Mouse (Mus musculus): ENCODE measurements around the gene Ptger2. TPM values are rescaled to one million over a fixed set of nuclear protein-coding genes. Genes with fewer than 3 reads are reported as not detected.

Gene Ptger2
- polyA plus RNA-seq, 1 experiment from 2014 or later: 0.42 TPM

DNA sequence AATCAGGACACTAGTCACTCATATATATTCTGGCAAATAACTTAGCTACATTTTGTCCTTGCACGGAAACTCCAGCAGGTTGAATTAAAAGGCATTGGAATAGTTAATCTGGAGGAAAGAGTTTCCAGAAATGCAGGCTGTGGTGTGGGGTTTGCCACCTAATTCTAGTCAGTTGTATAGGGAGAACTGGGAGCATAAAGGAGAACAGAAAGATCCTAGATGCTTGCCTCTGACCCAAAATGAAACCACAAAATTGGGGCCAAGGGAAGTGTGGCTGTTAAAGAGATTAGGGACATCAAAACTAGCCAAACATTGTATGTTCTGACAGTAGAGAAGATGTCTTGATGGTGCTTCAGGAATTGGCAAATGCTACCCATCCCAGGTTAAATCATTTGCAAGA is 48.6 kb downstream of the Ptger2 start:
- Histone ChIP-seq H3K4me2 (replicated peaks; ENCODE audit: low read depth, low read length) (no peak overlapping the region), H3K27me3 (ENCODE audit: control insufficient read depth, insufficient read depth, low read length) (no peaks in the 10 kb centered on the region), H3K9ac (ENCODE audit: low read depth, low read length) (no peak overlapping the region), H3K9me3 (ENCODE audit: control insufficient read depth, low read length) (no peaks in the 10 kb centered on the region), H3K36me3 (ENCODE audit: control insufficient read depth, insufficient read depth, low read length) (no peaks in the 10 kb centered on the region), H3K4me3 (ENCODE audit: low read length) (no peak overlapping the region), H3K4me1 (ENCODE audit: control insufficient read depth, insufficient read depth, low read length) (no peaks in the 10 kb centered on the region), H3K27ac (ENCODE audit: low read depth, low read length) (no peak overlapping the region)
- no peak for ATAC-seq (ENCODE audit: low FRiP score, low TSS enrichment)
- WGBS: 92% methylated on average over 1 of the region's 1 CpGs

DNA sequence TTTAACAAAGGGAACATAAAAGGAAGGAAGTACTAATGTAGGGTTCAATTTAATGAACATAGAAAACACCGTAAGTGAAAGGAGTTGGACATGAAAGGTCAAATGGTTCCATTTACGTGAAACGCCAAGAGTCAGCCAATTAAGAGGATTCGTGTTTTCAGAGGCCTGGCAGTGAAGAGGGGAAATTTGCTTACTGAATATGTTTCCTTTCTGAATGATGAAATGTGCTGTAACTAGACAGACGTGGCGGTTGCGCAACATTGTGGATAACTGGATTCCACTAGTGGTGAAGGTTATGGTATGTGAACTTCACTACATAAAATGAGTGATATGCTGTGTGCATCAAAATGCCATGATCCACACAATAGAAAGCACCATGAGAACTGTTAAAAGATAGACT is 50.1 kb downstream of the Ptger2 start:
- Histone ChIP-seq H3K9me3 (ENCODE audit: control insufficient read depth, low read length) (no peaks in the 10 kb centered on the region), H3K36me3 (ENCODE audit: control insufficient read depth, insufficient read depth, low read length) (no peaks in the 10 kb centered on the region), H3K27ac (ENCODE audit: low read depth, low read length) (no peak overlapping the region), H3K4me1 (ENCODE audit: control insufficient read depth, insufficient read depth, low read length) (no peaks in the 10 kb centered on the region), H3K9ac (ENCODE audit: low read depth, low read length) (no peak overlapping the region), H3K4me3 (ENCODE audit: low read length) (no peak overlapping the region), H3K27me3 (ENCODE audit: control insufficient read depth, insufficient read depth, low read length) (no peaks in the 10 kb centered on the region), H3K4me2 (replicated peaks; ENCODE audit: low read depth, low read length) (no peak overlapping the region)
- no peak for ATAC-seq (ENCODE audit: low FRiP score, low TSS enrichment)
- 68% methylated on average over 7 of the region's 7 CpGs for WGBS

GRCm38 (mm10) chr14:45040851-45041475 is 53.0 kb downstream of the Ptger2 start:
- WGBS: 86% methylated on average over 5 of the region's 5 CpGs
- no peak for ATAC-seq (ENCODE audit: low FRiP score, low TSS enrichment)
- H3K9ac ChIP-seq (ENCODE audit: low read depth, low read length): no peak overlapping the region
- no peaks in the 10 kb centered on the region for H3K9me3 ChIP-seq (ENCODE audit: control insufficient read depth, low read length)
- no peaks in the 10 kb centered on the region for H3K36me3 ChIP-seq (ENCODE audit: control insufficient read depth, insufficient read depth, low read length)
- H3K27me3 ChIP-seq (ENCODE audit: control insufficient read depth, insufficient read depth, low read length): no peaks in the 10 kb centered on the region
- H3K4me3 ChIP-seq (ENCODE audit: low read length): no peak overlapping the region
- H3K4me2 ChIP-seq (replicated peaks; ENCODE audit: low read depth, low read length): no peak overlapping the region
- H3K27ac ChIP-seq (ENCODE audit: low read depth, low read length): no peak overlapping the region
- H3K4me1 ChIP-seq (ENCODE audit: control insufficient read depth, insufficient read depth, low read length): no peaks in the 10 kb centered on the region

DNA sequence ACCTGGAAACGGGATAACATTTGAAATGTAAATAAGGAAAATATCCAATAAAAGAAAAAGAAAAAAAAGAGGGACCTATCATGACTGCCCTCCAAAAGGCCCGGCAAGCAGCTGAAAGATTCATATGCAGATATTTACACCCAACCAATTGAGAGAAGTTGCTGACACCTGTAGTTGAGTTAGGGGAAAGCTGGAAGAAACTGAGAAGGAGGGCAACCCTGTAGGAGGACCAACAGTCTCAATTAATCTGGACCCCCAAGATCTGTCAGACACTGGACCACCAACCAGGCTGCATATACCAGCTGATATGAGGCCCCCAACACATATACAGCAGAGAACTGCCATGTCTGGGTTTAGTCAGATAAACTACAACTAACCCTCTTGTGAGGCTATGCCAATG is 60.1 kb downstream of the Ptger2 start:
- Histone ChIP-seq H3K27me3 (ENCODE audit: control insufficient read depth, insufficient read depth, low read length) (no peaks in the 10 kb centered on the region), H3K9ac (ENCODE audit: low read depth, low read length) (no peak overlapping the region)
- WGBS: 72% methylated on average over 2 of the region's 2 CpGs

DNA sequence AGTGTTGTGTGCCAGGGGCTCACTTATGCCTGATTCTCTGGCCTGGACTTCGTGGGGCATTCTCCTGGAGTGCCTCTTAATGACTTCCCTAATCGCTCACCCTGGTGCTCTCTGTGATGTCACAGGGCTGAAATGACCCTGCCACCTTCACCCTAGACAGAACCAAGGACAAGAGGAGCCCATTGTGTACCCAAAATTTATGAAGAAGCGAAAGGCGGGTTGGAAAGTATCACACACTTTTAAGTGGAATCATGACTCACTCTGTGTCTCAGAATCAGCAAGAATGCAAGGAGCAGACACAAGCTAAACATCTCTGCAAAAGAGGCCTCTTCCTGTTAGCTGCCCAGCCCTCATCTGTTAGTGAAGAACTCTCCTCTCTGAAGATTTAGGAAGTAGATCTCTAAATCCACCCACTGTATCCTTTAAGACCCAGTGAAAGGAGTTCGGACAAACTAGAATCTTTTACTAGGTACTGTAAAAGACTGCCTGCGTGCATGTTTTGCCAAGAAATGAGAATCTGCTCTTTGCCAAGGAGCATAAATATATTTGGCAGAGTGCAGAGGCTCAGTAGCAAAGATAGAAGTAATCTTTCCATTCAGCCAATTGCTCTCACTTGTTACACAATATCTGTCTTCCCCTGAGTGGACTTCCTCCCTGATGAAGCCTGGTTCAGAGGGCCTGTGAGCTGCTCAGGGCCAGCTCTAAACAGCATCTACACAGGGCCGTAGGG is 61.9 kb downstream of the Ptger2 start:
- Histone ChIP-seq H3K9me3 (ENCODE audit: control insufficient read depth, low read length) (no peaks in the 10 kb centered on the region), H3K9ac (ENCODE audit: low read depth, low read length) (no peak overlapping the region), H3K36me3 (ENCODE audit: control insufficient read depth, insufficient read depth, low read length) (no peaks in the 10 kb centered on the region), H3K27me3 (ENCODE audit: control insufficient read depth, insufficient read depth, low read length) (no peaks in the 10 kb centered on the region), H3K4me1 (ENCODE audit: control insufficient read depth, insufficient read depth, low read length) (no peaks in the 10 kb centered on the region), H3K4me2 (replicated peaks; ENCODE audit: low read depth, low read length) (no peak overlapping the region), H3K4me3 (ENCODE audit: low read length) (no peak overlapping the region), H3K27ac (ENCODE audit: low read depth, low read length) (peak overlapping the region; percentile 42; the same call in 1 of the 2 replicates)
- 53% methylated on average over 7 of the region's 7 CpGs for WGBS
- ATAC-seq (ENCODE audit: low FRiP score, low TSS enrichment): no peak

More for the DNA sequence above, 60.1 kb downstream of the Ptger2 start:
- no peaks in the 10 kb centered on the region for H3K4me1 ChIP-seq (ENCODE audit: control insufficient read depth, insufficient read depth, low read length)
- no peak overlapping the region for H3K27ac ChIP-seq (ENCODE audit: low read depth, low read length)
- no peaks in the 10 kb centered on the region for H3K9me3 ChIP-seq (ENCODE audit: control insufficient read depth, low read length)
- no peak for ATAC-seq (ENCODE audit: low FRiP score, low TSS enrichment)
- H3K4me2 ChIP-seq (replicated peaks; ENCODE audit: low read depth, low read length): no peak overlapping the region
- no peaks in the 10 kb centered on the region for H3K36me3 ChIP-seq (ENCODE audit: control insufficient read depth, insufficient read depth, low read length)
- no peak overlapping the region for H3K4me3 ChIP-seq (ENCODE audit: low read length)

DNA sequence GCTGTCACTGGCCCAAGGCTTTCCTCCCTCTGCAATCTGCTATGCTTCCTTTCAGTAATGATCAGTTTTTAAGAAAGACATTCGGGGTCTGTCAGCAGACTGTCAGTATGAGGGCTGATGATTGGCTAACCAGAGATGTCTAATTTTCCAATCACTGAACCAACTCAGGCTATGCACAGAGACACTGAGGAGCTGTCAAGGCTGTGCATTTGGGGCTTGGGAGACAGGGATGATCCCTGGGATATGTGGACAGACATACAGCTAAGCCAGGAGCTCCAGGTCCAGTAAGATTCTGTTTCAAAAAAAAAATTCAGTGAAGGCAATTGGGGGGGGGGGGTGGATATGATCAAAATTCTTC is 62.4 kb downstream of the Ptger2 start:
- H3K4me1 ChIP-seq (ENCODE audit: control insufficient read depth, insufficient read depth, low read length): no peaks in the 10 kb centered on the region
- H3K9ac ChIP-seq (ENCODE audit: low read depth, low read length): no peak overlapping the region
- no peaks in the 10 kb centered on the region for H3K27me3 ChIP-seq (ENCODE audit: control insufficient read depth, insufficient read depth, low read length)
- 63% methylated on average over 1 of the region's 1 CpGs for WGBS
- no peak for ATAC-seq (ENCODE audit: low FRiP score, low TSS enrichment)
- peak overlapping the region; percentile 42; the same call in 1 of the 2 replicates for H3K27ac ChIP-seq (ENCODE audit: low read depth, low read length)
- H3K9me3 ChIP-seq (ENCODE audit: control insufficient read depth, low read length): no peaks in the 10 kb centered on the region
- H3K4me2 ChIP-seq (replicated peaks; ENCODE audit: low read depth, low read length): no peak overlapping the region
- H3K36me3 ChIP-seq (ENCODE audit: control insufficient read depth, insufficient read depth, low read length): no peaks in the 10 kb centered on the region
- H3K4me3 ChIP-seq (ENCODE audit: low read length): no peak overlapping the region

GRCm38 (mm10) chr14:45051116-45051515 is 63.1 kb downstream of the Ptger2 start:
- no peak for ATAC-seq (ENCODE audit: low FRiP score, low TSS enrichment)
- 85% methylated on average over 7 of the region's 7 CpGs for WGBS
- H3K4me2 ChIP-seq (replicated peaks; ENCODE audit: low read depth, low read length): no peak overlapping the region
- no peaks in the 10 kb centered on the region for H3K27me3 ChIP-seq (ENCODE audit: control insufficient read depth, insufficient read depth, low read length)
- H3K9me3 ChIP-seq (ENCODE audit: control insufficient read depth, low read length): no peaks in the 10 kb centered on the region
- no peaks in the 10 kb centered on the region for H3K4me1 ChIP-seq (ENCODE audit: control insufficient read depth, insufficient read depth, low read length)
- no peak overlapping the region for H3K4me3 ChIP-seq (ENCODE audit: low read length)
- no peaks in the 10 kb centered on the region for H3K36me3 ChIP-seq (ENCODE audit: control insufficient read depth, insufficient read depth, low read length)
- H3K27ac ChIP-seq (ENCODE audit: low read depth, low read length): no peak overlapping the region
- no peak overlapping the region for H3K9ac ChIP-seq (ENCODE audit: low read depth, low read length)

MicroRNA genes within 50 kb of the gene (microRNA counts, 519-probe panel; counts per million panel counts)
- microRNA mmu-miR-327: not detected

Small RNA genes lying within 50 kb of the gene (microRNA-seq; reads per million reads assigned to microRNA genes)
- not detected for gene Mir327

Other genes starting within 250 kb of the Ptger2 start
- not detected in 2 replicates for gene Gm8267, start 237.9 kb upstream of the Ptger2 start, polyA plus RNA-seq (2014; fragmentation: Nextera tagmentation; extraction: Ambion mirVana)
- not detected in 2 replicates for gene Ptgdr, start 128.8 kb upstream of the Ptger2 start, polyA plus RNA-seq (2014; fragmentation: Nextera tagmentation; extraction: Ambion mirVana)
- gene Gpr137c, start 231.5 kb downstream of the Ptger2 start, polyA plus RNA-seq (2014; fragmentation: Nextera tagmentation; extraction: Ambion mirVana): 2.3 and 3.9 TPM in 2 replicates
- 8.6 and 14.2 TPM in 2 replicates for gene Txndc16, start 232.1 kb downstream of the Ptger2 start, polyA plus RNA-seq (2014; fragmentation: Nextera tagmentation; extraction: Ambion mirVana)

All from kidney, embryonic 14.5 days (tissue).